Mouse (Mus musculus): ENCODE results near the gene Apoa1. TPM values are rescaled to one million over a fixed set of nuclear protein-coding genes. Genes with fewer than 3 reads are reported as not detected.

Apoa1 gene
- polyA plus RNA-seq, 1 experiment: 0.26 TPM

- no peak for TF ChIP-seq GATA1 (IDR thresholded peaks at IDR 0.05; ENCODE audit: low read length)
These were observed 20.9 kb upstream of the Apoa1 start for GRCm38 (mm10) chr9:46207501-46207869.

- no peak for TF ChIP-seq GATA1 (IDR thresholded peaks at IDR 0.05; ENCODE audit: low read length)
These were observed 19.9 kb upstream of the Apoa1 start for GRCm38 (mm10) chr9:46208401-46208974.

- no peak for TF ChIP-seq GATA1 (IDR thresholded peaks at IDR 0.05; ENCODE audit: low read length)
These were observed 17.9 kb upstream of the Apoa1 start for GRCm38 (mm10) chr9:46210473-46210872.

- no peak for TF ChIP-seq GATA1 (IDR thresholded peaks at IDR 0.05; ENCODE audit: low read length)
These were observed 14.1 kb upstream of the Apoa1 start for GRCm38 (mm10) chr9:46214276-46214675.

- TF ChIP-seq GATA1 (IDR thresholded peaks at IDR 0.05; ENCODE audit: low read length): no peak
These were observed 13.4 kb upstream of the Apoa1 start for GRCm38 (mm10) chr9:46214946-46215337.

- no peak for TF ChIP-seq GATA1 (IDR thresholded peaks at IDR 0.05; ENCODE audit: low read length)
These were observed 12.8 kb upstream of the Apoa1 start for GRCm38 (mm10) chr9:46215338-46216322.

GRCm38 (mm10) chr9:46216744-46217470 is 11.5 kb upstream of the Apoa1 start:
- no peak for TF ChIP-seq GATA1 (IDR thresholded peaks at IDR 0.05; ENCODE audit: low read length)

- TF ChIP-seq GATA1 (IDR thresholded peaks at IDR 0.05; ENCODE audit: low read length): no peak
These were observed 10.2 kb upstream of the Apoa1 start for GRCm38 (mm10) chr9:46218176-46218575.

GRCm38 (mm10) chr9:46223090-46223489 is 5.3 kb upstream of the Apoa1 start:
- no peak for TF ChIP-seq GATA1 (IDR thresholded peaks at IDR 0.05; ENCODE audit: low read length)

GRCm38 (mm10) chr9:46224101-46224500 is 4.3 kb upstream of the Apoa1 start:
- no peak for TF ChIP-seq GATA1 (IDR thresholded peaks at IDR 0.05; ENCODE audit: low read length)

- no peak for TF ChIP-seq GATA1 (IDR thresholded peaks at IDR 0.05; ENCODE audit: low read length)
These were observed 3.3 kb upstream of the Apoa1 start for GRCm38 (mm10) chr9:46224945-46225660.

- TF ChIP-seq GATA1 (IDR thresholded peaks at IDR 0.05; ENCODE audit: low read length): no peak
These were observed 1.2 kb upstream of the Apoa1 start for GRCm38 (mm10) chr9:46227064-46227614.

GRCm38 (mm10) chr9:46229573-46230449 is 1.4 kb downstream of the Apoa1 start:
- no peak for TF ChIP-seq GATA1 (IDR thresholded peaks at IDR 0.05; ENCODE audit: low read length)

GRCm38 (mm10) chr9:46230450-46230975 is 2.1 kb downstream of the Apoa1 start:
- no peak for TF ChIP-seq GATA1 (IDR thresholded peaks at IDR 0.05; ENCODE audit: low read length)

Data from G1E-ER4 (cell line).